In the genomic region with DNA sequence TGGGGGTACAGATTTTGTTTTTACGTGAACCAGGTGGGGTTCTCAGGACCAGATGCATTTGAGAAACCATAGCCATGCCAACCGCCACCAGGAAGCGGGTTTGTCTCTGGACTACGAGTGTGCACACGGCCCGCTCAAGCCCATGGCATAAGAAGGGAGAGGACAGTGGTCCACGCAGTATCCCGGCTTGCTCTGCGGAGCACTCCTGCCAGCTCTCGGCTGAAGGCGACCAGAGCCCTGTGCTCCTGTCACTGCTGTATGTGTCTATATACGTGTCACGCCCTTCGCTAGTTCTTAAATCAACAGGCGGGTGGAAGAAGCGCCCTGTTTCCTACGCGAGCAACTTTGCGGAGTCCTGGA, we compare ENCODE assay signal across 9 mouse cellular contexts. TPM values are rescaled to one million over a fixed set of nuclear protein-coding genes. Genes with fewer than 3 reads are reported as not detected.
A peak's percentile ranks its signal among the peaks of the same experiment; 100 is the strongest.
DNase-seq lines count a peak whose midpoint lies in the region; ATAC-seq lines count a peak whose summit lies in the region.
"Had no signal": no experiment of that assay in that cellular context is flagged by ENCODE, and none has a peak within 500 bp of the region (broad histone marks: within the 10 kb centered on the region; RNA-seq: fewer than 3 reads in every experiment).

No protein-coding gene starts in this region.

- H3K27me3 ChIP-seq in megakaryocyte, embryonic 14.5 days (replicated peaks), result peaks cover 90% of the 10 kb centered on the region
- peaks cover 57% of the 10 kb centered on the region for H3K27me3 ChIP-seq in liver, embryonic 11.5 days (replicated peaks; ENCODE audit: control insufficient read depth, insufficient read depth, low read length)
- H3K27me3 ChIP-seq in stomach, embryonic 16.5 days (ENCODE audit: control insufficient read depth, insufficient read depth, low read length), result peaks cover 37% of the 10 kb centered on the region

- H3K4me1 ChIP-seq in megakaryocyte, embryonic 14.5 days, result peaks cover 23% of the 10 kb centered on the region
- peaks cover 7% of the 10 kb centered on the region for H3K4me1 ChIP-seq in liver, embryonic 11.5 days (replicated peaks; ENCODE audit: control insufficient read depth, insufficient read depth, low read length)
- H3K4me1 ChIP-seq in stomach, embryonic 16.5 days (ENCODE audit: control insufficient read depth, insufficient read depth, low read length), result peaks cover 16% of the 10 kb centered on the region; the same call in 1 of the 2 replicates

- peak; percentile 18 to 29 for DNase-seq in cerebellum, postnatal 10 days
- DNase-seq in cerebellum, adult 9-11 months, result no peak
- DNase-seq in liver, embryonic 11.5 days (ENCODE audit: low spot score), result no peak
- no peak for DNase-seq in urinary bladder, postnatal 36 days (ENCODE audit: low spot score in 2 of 2)
- DNase-seq in c-Kit-positive CD71-positive TER-119-positive erythroid progenitor cells, embryonic 14.5 days (ENCODE audit: low spot score), result no peak
- DNase-seq: adrenal gland, adult 2 months had no signal

- peaks cover 11% of the 10 kb centered on the region; the same call in 1 of the 2 replicates for H3K9me3 ChIP-seq in megakaryocyte, embryonic 14.5 days
- no peaks in the 10 kb centered on the region for H3K9me3 ChIP-seq in liver, embryonic 11.5 days (ENCODE audit: control insufficient read depth, low read length)
- H3K9me3 ChIP-seq in stomach, embryonic 16.5 days (replicated peaks; ENCODE audit: control insufficient read depth, low read length), result no peaks in the 10 kb centered on the region

- no peak overlapping the region for H3K9ac ChIP-seq in liver, embryonic 11.5 days (ENCODE audit: low read depth, low read length)
- peak overlapping the region; percentile 62 for H3K9ac ChIP-seq in stomach, embryonic 16.5 days (ENCODE audit: low read length)

- no peaks in the 10 kb centered on the region for H3K36me3 ChIP-seq in megakaryocyte, embryonic 14.5 days (replicated peaks; ENCODE audit: low read length)
- H3K36me3 ChIP-seq in liver, embryonic 11.5 days (ENCODE audit: control insufficient read depth, insufficient read depth, low read length), result no peaks in the 10 kb centered on the region
- H3K36me3 ChIP-seq in stomach, embryonic 16.5 days (ENCODE audit: control insufficient read depth, insufficient read depth, low read length), result no peaks in the 10 kb centered on the region

- H3K4me3 ChIP-seq in megakaryocyte, embryonic 14.5 days (replicated peaks), result peak overlapping the region; percentile 83
- peak overlapping the region; percentile 44 for H3K4me3 ChIP-seq in liver, embryonic 11.5 days (ENCODE audit: low read depth, low read length)
- H3K4me3 ChIP-seq in stomach, embryonic 16.5 days (replicated peaks; ENCODE audit: low read length), result peak overlapping the region; percentile 50

- no peak for ATAC-seq in megakaryocyte, adult 5-6 weeks (ENCODE audit: poor library complexity, severe bottlenecking)
- ATAC-seq in liver, embryonic 11.5 days (replicated peaks; ENCODE audit: low FRiP score), result no peak
- ATAC-seq in stomach, embryonic 16.5 days (ENCODE audit: insufficient read depth, low FRiP score), result no peak

- H3K27ac ChIP-seq in liver, embryonic 11.5 days (ENCODE audit: low read depth, low read length), result no peak overlapping the region
- no peak overlapping the region for H3K27ac ChIP-seq in stomach, embryonic 16.5 days (ENCODE audit: low read length)

- 7% methylated on average over 19 of the region's 19 CpGs for WGBS in liver, embryonic 11.5 days
- WGBS in stomach, embryonic 16.5 days, result 4% methylated on average over 19 of the region's 19 CpGs

- H3K4me2 ChIP-seq in liver, embryonic 11.5 days, result peak overlapping the region; percentile 64
- peak overlapping the region; percentile 93 for H3K4me2 ChIP-seq in stomach, embryonic 16.5 days (ENCODE audit: low read depth, low read length)

RNA-seq across cellular contexts. Expression of gene Esyt3, which starts 0.8 kb away (rescaled TPM):
- polyA plus RNA-seq in megakaryocyte, embryonic 14.5 days (2012; ENCODE audit: insufficient read depth, low replicate concordance), result not detected in 2 replicates
- not detected in 2 replicates for total RNA-seq in megakaryocyte, adult 5-6 weeks (2015)
- total RNA-seq in megakaryocyte, adult 5-6 weeks (2017), result not detected in 2 replicates
- 0.08 and 0.10 TPM in 2 replicates for polyA plus RNA-seq in liver, embryonic 11.5 days (2014; fragmentation: Nextera tagmentation; extraction: Ambion mirVana)
- 0.90 and 1.5 TPM in 2 replicates for polyA plus RNA-seq in stomach, embryonic 16.5 days (2015; fragmentation: Nextera tagmentation; extraction: Ambion mirVana)

Comparison
In these comparisons a context has a peak if more than half of its experiments do, and no peak if none do; other contexts are left out.
1. DNase-seq: peak in cerebellum, postnatal 10 days (2 of 2); none in cerebellum, adult 9-11 months (single experiment), liver, embryonic 11.5 days (single experiment), urinary bladder, postnatal 36 days (0 of 2) and c-Kit-positive CD71-positive TER-119-positive erythroid progenitor cells, embryonic 14.5 days (single experiment).
2. Peak in every context shown above with its lines, with median percentiles within 50 percentile points of each other: H3K4me3 ChIP-seq.